Comparison of ENCODE assay signal across 16 mouse cellular contexts in the genomic region with DNA sequence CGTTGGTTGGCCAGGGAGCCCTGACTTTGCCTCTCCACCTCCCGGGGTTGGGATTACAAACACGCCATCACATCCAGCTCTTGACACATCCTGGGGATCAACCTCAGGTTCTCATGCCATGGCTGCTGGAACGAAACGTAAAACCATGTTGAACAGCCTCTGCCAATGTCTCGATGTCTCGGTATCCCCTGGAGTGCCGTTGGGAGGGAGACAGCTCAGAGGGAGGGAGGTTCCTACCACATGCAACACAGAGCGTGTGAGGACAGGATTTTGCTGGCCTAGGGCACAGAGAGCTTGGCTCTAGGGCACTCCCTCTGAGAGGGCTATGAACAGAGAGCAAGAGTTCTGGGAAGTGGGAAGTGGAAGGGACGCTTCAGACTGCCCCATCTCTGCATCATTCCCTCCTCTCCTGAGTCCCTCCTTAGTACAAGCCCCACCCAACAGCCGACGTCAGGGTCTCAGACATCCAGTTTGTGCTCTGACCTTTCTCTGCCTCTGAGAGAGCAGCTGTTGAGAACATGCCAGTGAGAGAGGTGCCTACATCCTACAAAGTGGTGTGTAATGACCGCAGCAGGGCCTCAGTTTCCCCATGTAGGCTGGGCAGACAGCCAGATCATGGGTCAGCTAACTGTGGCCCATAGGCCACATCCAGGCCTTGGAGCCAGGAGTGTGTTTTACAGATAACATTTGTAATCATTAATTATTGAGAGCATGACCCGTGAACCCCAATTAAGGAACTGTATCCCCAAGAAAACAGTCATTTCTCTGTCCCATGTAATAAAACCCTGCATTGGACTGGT. TPM values are rescaled to one million over a fixed set of nuclear protein-coding genes. Genes with fewer than 3 reads are reported as not detected.
DNase-seq lines count a peak whose midpoint lies in the region; ATAC-seq and TF ChIP-seq lines count a peak whose summit lies in the region.
"Had no signal": no experiment of that assay in that cellular context is flagged by ENCODE, and none has a peak within 500 bp of the region (broad histone marks: within the 10 kb centered on the region; RNA-seq: fewer than 3 reads in every experiment).

No protein-coding gene starts in this region.

- TF ChIP-seq EP300 in stomach, postnatal 0 days (optimal IDR thresholded peaks at IDR 0.05), result no peak

- no peak for TF ChIP-seq CTCF in midbrain, postnatal 0 days (IDR thresholded peaks at IDR 0.05)
- no peak for TF ChIP-seq CTCF in stomach, postnatal 0 days (IDR thresholded peaks at IDR 0.05; ENCODE audit: low read depth)

- peaks cover 19% of the 10 kb centered on the region for H3K4me1 ChIP-seq in heart, embryonic 10.5 days
- H3K4me1 ChIP-seq in midbrain, postnatal 0 days (ENCODE audit: insufficient read depth, low read length), result no peaks in the 10 kb centered on the region
- H3K4me1 ChIP-seq in midbrain, embryonic 14.5 days (ENCODE audit: control insufficient read depth, insufficient read depth, low read length), result no peaks in the 10 kb centered on the region
- H3K4me1 ChIP-seq in liver, embryonic 13.5 days (replicated peaks), result peaks cover 56% of the 10 kb centered on the region
- H3K4me1 ChIP-seq in stomach, postnatal 0 days (replicated peaks; ENCODE audit: control insufficient read depth, insufficient read depth), result no peaks in the 10 kb centered on the region

- no peak overlapping the region for H3K4me2 ChIP-seq in midbrain, postnatal 0 days (ENCODE audit: low read depth, low read length, poor library complexity, severe bottlenecking)
- H3K4me2 ChIP-seq in midbrain, embryonic 14.5 days (ENCODE audit: low read length), result no peak overlapping the region
- H3K4me2 ChIP-seq in liver, embryonic 13.5 days, result peak overlapping the region; percentile 67
- no peak overlapping the region for H3K4me2 ChIP-seq in stomach, postnatal 0 days (replicated peaks; ENCODE audit: low read depth)

- no peaks in the 10 kb centered on the region for H3K27me3 ChIP-seq in heart, embryonic 10.5 days (ENCODE audit: insufficient read depth, poor library complexity, severe bottlenecking)
- H3K27me3 ChIP-seq in midbrain, postnatal 0 days (ENCODE audit: insufficient read depth, low read length), result no peaks in the 10 kb centered on the region
- H3K27me3 ChIP-seq in midbrain, embryonic 14.5 days (ENCODE audit: control insufficient read depth, insufficient read depth, low read length), result no peaks in the 10 kb centered on the region
- H3K27me3 ChIP-seq in liver, embryonic 13.5 days, result no peaks in the 10 kb centered on the region
- no peaks in the 10 kb centered on the region for H3K27me3 ChIP-seq in stomach, postnatal 0 days (ENCODE audit: control insufficient read depth, insufficient read depth, low read length)

- intact Hi-C loops in heart, postnatal 14 days (cut with DNase I), result no loop called here

- 0 out of 2 replicates have a peak, but pooled peaks have one; percentile 20 for ATAC-seq in midbrain, postnatal 0 days (ENCODE audit: low FRiP score)
- no peak for ATAC-seq in midbrain, embryonic 14.5 days (ENCODE audit: low FRiP score, low TSS enrichment)
- ATAC-seq in liver, embryonic 13.5 days (ENCODE audit: low read depth), result peak; percentile 41
- 0 out of 2 replicates have a peak, but pooled peaks have one; percentile 42 for ATAC-seq in stomach, postnatal 0 days (ENCODE audit: low FRiP score, low TSS enrichment)
- ATAC-seq: CD4-positive, CD25-positive, alpha-beta regulatory T cell, adult 4 months; inflammation-experienced regulatory T-cells, adult 6 months had no signal

- H3K9ac ChIP-seq in midbrain, postnatal 0 days (replicated peaks; ENCODE audit: low read length, poor library complexity, severe bottlenecking), result no peak overlapping the region
- no peak overlapping the region for H3K9ac ChIP-seq in midbrain, embryonic 14.5 days (replicated peaks; ENCODE audit: low read length)
- H3K9ac ChIP-seq in liver, embryonic 13.5 days, result peak overlapping the region; percentile 81
- no peak overlapping the region for H3K9ac ChIP-seq in stomach, postnatal 0 days (ENCODE audit: low read length)

- peaks cover 27% of the 10 kb centered on the region for H3K36me3 ChIP-seq in heart, embryonic 10.5 days
- H3K36me3 ChIP-seq in midbrain, postnatal 0 days (ENCODE audit: insufficient read depth, low read length), result peaks cover 6% of the 10 kb centered on the region; the same call in 1 of the 2 replicates
- H3K36me3 ChIP-seq in midbrain, embryonic 14.5 days (ENCODE audit: control insufficient read depth, insufficient read depth, low read length), result 0 out of 2 replicates have a peak, but pooled peaks cover 3% of the 10 kb centered on the region
- peaks cover 46% of the 10 kb centered on the region for H3K36me3 ChIP-seq in liver, embryonic 13.5 days
- H3K36me3 ChIP-seq in stomach, postnatal 0 days (ENCODE audit: control insufficient read depth, insufficient read depth, low read length), result peaks cover 11% of the 10 kb centered on the region; the same call in 1 of the 2 replicates

- WGBS in heart, embryonic 10.5 days, result 57% methylated on average over 14 of the region's 14 CpGs
- 86% methylated on average over 14 of the region's 14 CpGs for WGBS in midbrain, postnatal 0 days
- 86% methylated on average over 14 of the region's 14 CpGs for WGBS in midbrain, embryonic 14.5 days
- 71% methylated on average over 14 of the region's 14 CpGs for WGBS in liver, embryonic 13.5 days (ENCODE audit: insufficient replicate concordance)
- WGBS in stomach, postnatal 0 days, result 68% methylated on average over 14 of the region's 14 CpGs

- H3K27ac ChIP-seq in heart, embryonic 10.5 days, result peak overlapping the region; percentile 44; the same call in 1 of the 2 replicates
- H3K27ac ChIP-seq in midbrain, postnatal 0 days (ENCODE audit: low read depth, low read length), result no peak overlapping the region
- no peak overlapping the region for H3K27ac ChIP-seq in midbrain, embryonic 14.5 days (replicated peaks; ENCODE audit: low read depth, low read length)
- peak overlapping the region; percentile 98 for H3K27ac ChIP-seq in liver, embryonic 13.5 days
- H3K27ac ChIP-seq in stomach, postnatal 0 days (replicated peaks), result no peak overlapping the region
- H3K27ac ChIP-seq: layer of hippocampus, adult 2 months had no signal

- H3K4me3 ChIP-seq in heart, embryonic 10.5 days, result no peak overlapping the region
- H3K4me3 ChIP-seq in midbrain, postnatal 0 days (ENCODE audit: low read depth, low read length), result no peak overlapping the region
- H3K4me3 ChIP-seq in midbrain, embryonic 14.5 days (replicated peaks; ENCODE audit: low read depth, low read length), result no peak overlapping the region
- H3K4me3 ChIP-seq in liver, embryonic 13.5 days (replicated peaks), result peak overlapping the region; percentile 53
- no peak overlapping the region for H3K4me3 ChIP-seq in stomach, postnatal 0 days (ENCODE audit: low read depth, low read length)
- H3K4me3 ChIP-seq: layer of hippocampus, adult 2 months had no signal

- 0 out of 2 replicates have a peak, but pooled peaks cover 2% of the 10 kb centered on the region for H3K9me3 ChIP-seq in heart, embryonic 10.5 days
- H3K9me3 ChIP-seq in midbrain, postnatal 0 days (ENCODE audit: low read length), result no peaks in the 10 kb centered on the region
- H3K9me3 ChIP-seq in midbrain, embryonic 14.5 days (ENCODE audit: control insufficient read depth, low read length), result no peaks in the 10 kb centered on the region
- no peaks in the 10 kb centered on the region for H3K9me3 ChIP-seq in liver, embryonic 13.5 days (replicated peaks)
- no peaks in the 10 kb centered on the region for H3K9me3 ChIP-seq in stomach, postnatal 0 days (ENCODE audit: control insufficient read depth, low read length)

- DNase-seq in heart, embryonic 10.5 days (ENCODE audit: low spot score), result no peak
- DNase-seq in heart, postnatal 14 days, result no peak
- DNase-seq in midbrain, postnatal 0 days (ENCODE audit: low spot score), result no peak
- no peak for DNase-seq in midbrain, embryonic 14.5 days
- no peak for DNase-seq in liver, embryonic 13.5 days
- DNase-seq in stomach, postnatal 0 days (ENCODE audit: low spot score), result no peak
- no peak for DNase-seq in adrenal gland, postnatal 36 days
- no peak for DNase-seq in yolk sac, embryonic 10.5 days (ENCODE audit: low spot score)
- DNase-seq: cerebellum, adult 11 months; heart, adult 18-20 months; heart, postnatal 36 days; right cerebral cortex, postnatal 4 days; thymus, postnatal 36 days had no signal

RNA-seq across cellular contexts. Expression of a gene that starts 12.4 kb away (rescaled TPM):
- polyA plus RNA-seq in heart, embryonic 10.5 days (2016; fragmentation: Nextera tagmentation; extraction: Ambion mirVana), result 6.4 and 9.3 TPM in 2 replicates
- 10 to 100 TPM; 21.8 to 25.1 TPM for total RNA-seq in heart, postnatal 14 days (2021)
- 8.6 and 10.7 TPM in 2 replicates for total RNA-seq in midbrain, postnatal 0 days (2014; rRNA removed)
- polyA plus RNA-seq in midbrain, postnatal 0 days (2015; fragmentation: Nextera tagmentation; extraction: Ambion mirVana), result 4.9 and 5.2 TPM in 2 replicates
- polyA plus RNA-seq in midbrain, embryonic 14.5 days (2014; fragmentation: Nextera tagmentation; extraction: Ambion mirVana), result 3.8 and 4.0 TPM in 2 replicates
- 6.1 and 8.5 TPM in 2 replicates for polyA plus RNA-seq in liver, embryonic 13.5 days (2015; fragmentation: Nextera tagmentation; extraction: Ambion mirVana)
- polyA plus RNA-seq in stomach, postnatal 0 days (2015; fragmentation: Nextera tagmentation; extraction: Ambion mirVana), result 5.0 and 7.5 TPM in 2 replicates
- total RNA-seq in adrenal gland, postnatal 36 days (2021), result 10 to 100 TPM; 34.0 to 49.1 TPM

Comparison
In these comparisons a context has a peak if more than half of its experiments do, and no peak if none do; other contexts are left out.
1. H3K27ac ChIP-seq: peak in heart, embryonic 10.5 days (single experiment) and liver, embryonic 13.5 days (single experiment); none in midbrain, postnatal 0 days (single experiment), midbrain, embryonic 14.5 days (single experiment) and stomach, postnatal 0 days (single experiment).